Mouse (Mus musculus): ENCODE measurements around the gene Myrip. TPM values are rescaled to one million over a fixed set of nuclear protein-coding genes. Genes with fewer than 3 reads are reported as not detected.
"Not testable (repeated sequence)": the region's sequence is repeated elsewhere in the genome, so short reads cannot be mapped to it uniquely, and the experiment has no call there.

Gene Myrip
- polyA plus RNA-seq, 1 experiment from 2014 or later: 0.83 TPM

- Histone ChIP-seq H3K36me3 (no peaks in the 10 kb centered on the region), H3K9ac (no peak overlapping the region), H3K4me1 (no peaks in the 10 kb centered on the region), H3K4me2 (replicated peaks) (no peak overlapping the region), H3K27me3 (no peaks in the 10 kb centered on the region), H3K4me3 (no peak overlapping the region), H3K27ac (no peak overlapping the region), H3K9me3 (no peaks in the 10 kb centered on the region)
- 37% methylated on average over 14 of the region's 14 CpGs for WGBS
- no peak for ATAC-seq (ENCODE audit: insufficient number of reproducible peaks, insufficient read depth, low FRiP score, low TSS enrichment)
Observed at GRCm38 (mm10) chr9:120360397-120361177, 59.3 kb downstream of the Myrip start.

GRCm38 (mm10) chr9:120361656-120362055 is 60.3 kb downstream of the Myrip start:
- Histone ChIP-seq H3K27me3 (no peaks in the 10 kb centered on the region), H3K27ac (no peak overlapping the region), H3K4me3 (no peak overlapping the region), H3K4me1 (no peaks in the 10 kb centered on the region), H3K9me3 (no peaks in the 10 kb centered on the region), H3K36me3 (no peaks in the 10 kb centered on the region), H3K4me2 (replicated peaks) (no peak overlapping the region), H3K9ac (no peak overlapping the region)
- ATAC-seq (ENCODE audit: insufficient number of reproducible peaks, insufficient read depth, low FRiP score, low TSS enrichment): no peak
- WGBS: 89% methylated on average over 6 of the region's 6 CpGs

GRCm38 (mm10) chr9:120362684-120363083 is 61.4 kb downstream of the Myrip start:
- no peak for ATAC-seq (ENCODE audit: insufficient number of reproducible peaks, insufficient read depth, low FRiP score, low TSS enrichment)
- H3K4me3 ChIP-seq: no peak overlapping the region
- no peaks in the 10 kb centered on the region for H3K36me3 ChIP-seq
- no peaks in the 10 kb centered on the region for H3K9me3 ChIP-seq
- 90% methylated on average over 3 of the region's 3 CpGs for WGBS
- H3K9ac ChIP-seq: no peak overlapping the region
- H3K27ac ChIP-seq: no peak overlapping the region
- H3K27me3 ChIP-seq: no peaks in the 10 kb centered on the region
- no peaks in the 10 kb centered on the region for H3K4me1 ChIP-seq
- H3K4me2 ChIP-seq (replicated peaks): no peak overlapping the region

GRCm38 (mm10) chr9:120364653-120365283 is 63.5 kb downstream of the Myrip start:
- Histone ChIP-seq H3K36me3 (no peaks in the 10 kb centered on the region), H3K4me2 (replicated peaks) (no peak overlapping the region), H3K9ac (no peak overlapping the region), H3K27ac (no peak overlapping the region), H3K4me3 (no peak overlapping the region), H3K4me1 (no peaks in the 10 kb centered on the region), H3K27me3 (no peaks in the 10 kb centered on the region), H3K9me3 (no peaks in the 10 kb centered on the region)
- no peak for ATAC-seq (ENCODE audit: insufficient number of reproducible peaks, insufficient read depth, low FRiP score, low TSS enrichment)
- WGBS: 87% methylated on average over 19 of the region's 19 CpGs

- WGBS: 91% methylated on average over 1 of the region's 1 CpGs
- Histone ChIP-seq H3K9ac (no peak overlapping the region), H3K27me3 (no peaks in the 10 kb centered on the region), H3K9me3 (no peaks in the 10 kb centered on the region), H3K4me3 (no peak overlapping the region), H3K36me3 (no peaks in the 10 kb centered on the region), H3K4me1 (no peaks in the 10 kb centered on the region), H3K4me2 (replicated peaks) (no peak overlapping the region), H3K27ac (no peak overlapping the region)
- no peak for ATAC-seq (ENCODE audit: insufficient number of reproducible peaks, insufficient read depth, low FRiP score, low TSS enrichment)
Observed at GRCm38 (mm10) chr9:120367526-120367925, 66.2 kb downstream of the Myrip start.

- ATAC-seq (ENCODE audit: insufficient number of reproducible peaks, insufficient read depth, low FRiP score, low TSS enrichment): no peak
- H3K27me3 ChIP-seq: no peaks in the 10 kb centered on the region
- no peaks in the 10 kb centered on the region for H3K4me1 ChIP-seq
Observed at GRCm38 (mm10) chr9:120371633-120372032, 70.3 kb downstream of the Myrip start.

GRCm38 (mm10) chr9:120372347-120372746 is 71.0 kb downstream of the Myrip start:
- no peaks in the 10 kb centered on the region for H3K9me3 ChIP-seq
- H3K27me3 ChIP-seq: no peaks in the 10 kb centered on the region
- no peak overlapping the region for H3K4me2 ChIP-seq (replicated peaks)
- no peak overlapping the region for H3K4me3 ChIP-seq
- H3K9ac ChIP-seq: no peak overlapping the region
- no peak overlapping the region for H3K27ac ChIP-seq
- ATAC-seq (ENCODE audit: insufficient number of reproducible peaks, insufficient read depth, low FRiP score, low TSS enrichment): no peak
- 86% methylated on average over 6 of the region's 6 CpGs for WGBS
- H3K4me1 ChIP-seq: no peaks in the 10 kb centered on the region
- no peaks in the 10 kb centered on the region for H3K36me3 ChIP-seq

More at GRCm38 (mm10) chr9:120371633-120372032, 70.3 kb downstream of the Myrip start:
- Histone ChIP-seq H3K36me3 (no peaks in the 10 kb centered on the region), H3K9me3 (no peaks in the 10 kb centered on the region), H3K9ac (no peak overlapping the region), H3K27ac (no peak overlapping the region), H3K4me3 (no peak overlapping the region), H3K4me2 (replicated peaks) (no peak overlapping the region)
- 86% methylated on average over 5 of the region's 5 CpGs for WGBS

- Histone ChIP-seq H3K9ac (no peak overlapping the region), H3K4me1 (no peaks in the 10 kb centered on the region), H3K27me3 (no peaks in the 10 kb centered on the region), H3K27ac (no peak overlapping the region), H3K9me3 (no peaks in the 10 kb centered on the region), H3K4me3 (no peak overlapping the region), H3K4me2 (replicated peaks) (no peak overlapping the region), H3K36me3 (no peaks in the 10 kb centered on the region)
- WGBS: 30% methylated on average over 11 of the region's 11 CpGs
- ATAC-seq (ENCODE audit: insufficient number of reproducible peaks, insufficient read depth, low FRiP score, low TSS enrichment): no peak
Observed at GRCm38 (mm10) chr9:120377726-120378125, 76.4 kb downstream of the Myrip start.

- Histone ChIP-seq H3K4me2 (replicated peaks) (no peak overlapping the region), H3K27me3 (peaks cover 7% of the 10 kb centered on the region; the same call in 1 of the 2 replicates), H3K4me3 (no peak overlapping the region), H3K4me1 (no peaks in the 10 kb centered on the region), H3K36me3 (no peaks in the 10 kb centered on the region), H3K9me3 (no peaks in the 10 kb centered on the region), H3K27ac (no peak overlapping the region), H3K9ac (no peak overlapping the region)
- no peak for ATAC-seq (ENCODE audit: insufficient number of reproducible peaks, insufficient read depth, low FRiP score, low TSS enrichment)
- 45% methylated on average over 9 of the region's 9 CpGs for WGBS
Observed at GRCm38 (mm10) chr9:120395188-120395587, 93.9 kb downstream of the Myrip start.

- H3K9me3 ChIP-seq: no peaks in the 10 kb centered on the region
- H3K36me3 ChIP-seq: no peaks in the 10 kb centered on the region
- WGBS: 94% methylated on average over 7 of the region's 7 CpGs
- no peak overlapping the region for H3K4me3 ChIP-seq
- H3K27ac ChIP-seq: no peak overlapping the region
- H3K4me2 ChIP-seq (replicated peaks): no peak overlapping the region
- no peaks in the 10 kb centered on the region for H3K4me1 ChIP-seq
- peaks cover 7% of the 10 kb centered on the region; the same call in 1 of the 2 replicates for H3K27me3 ChIP-seq
- H3K9ac ChIP-seq: no peak overlapping the region
- ATAC-seq (ENCODE audit: insufficient number of reproducible peaks, insufficient read depth, low FRiP score, low TSS enrichment): no peak
Observed at GRCm38 (mm10) chr9:120396579-120397185, 95.4 kb downstream of the Myrip start.

GRCm38 (mm10) chr9:120398289-120398688 is 97.0 kb downstream of the Myrip start:
- Histone ChIP-seq H3K9me3 (no peaks in the 10 kb centered on the region), H3K27me3 (peaks cover 4% of the 10 kb centered on the region; the same call in 1 of the 2 replicates), H3K36me3 (no peaks in the 10 kb centered on the region), H3K4me1 (no peaks in the 10 kb centered on the region), H3K4me2 (replicated peaks) (no peak overlapping the region), H3K9ac (no peak overlapping the region), H3K4me3 (no peak overlapping the region), H3K27ac (no peak overlapping the region)
- no peak for ATAC-seq (ENCODE audit: insufficient number of reproducible peaks, insufficient read depth, low FRiP score, low TSS enrichment)
- 81% methylated on average over 8 of the region's 8 CpGs for WGBS

- H3K4me1 ChIP-seq; H3K9me3 ChIP-seq; H3K36me3 ChIP-seq; H3K4me3 ChIP-seq; H3K4me2 ChIP-seq (replicated peaks); H3K9ac ChIP-seq; H3K27me3 ChIP-seq; H3K27ac ChIP-seq; ATAC-seq (ENCODE audit: insufficient number of reproducible peaks, insufficient read depth, low FRiP score, low TSS enrichment): not testable (repeated sequence)
- WGBS: 87% methylated on average over 2 of the region's 2 CpGs
Observed at GRCm38 (mm10) chr9:120399537-120399936, 98.2 kb downstream of the Myrip start.
